Mouse (Mus musculus) limb, embryonic 12.5 days (tissue): ENCODE results near the gene Hpf1. TPM values are rescaled to one million over a fixed set of nuclear protein-coding genes. Genes with fewer than 3 reads are reported as not detected.

ENCODE experiments used
- ATAC-seq: fragments of 200-750 bp; cut with Nextera tagmentation; 2 replicates; pipeline ENCODE4 v1.8.0; 2017; ENCODE audit warnings: low read depth, moderate TSS enrichment; ENCODE audit not compliant: insufficient number of reproducible peaks, insufficient read depth, low FRiP score, low TSS enrichment
- H3K27ac ChIP-seq: fragments of 300-500 bp; sonication (generic); 2 replicates; pipeline ENCODE4 v1.5.1; 2016; ENCODE audit warnings: mild to moderate bottlenecking, moderate library complexity
- H3K27me3 ChIP-seq: fragments of 300-500 bp; sonication (generic); 2 replicates; pipeline ENCODE4 v1.6.1; 2016; ENCODE audit warnings: mild to moderate bottlenecking, moderate library complexity
- H3K36me3 ChIP-seq: fragments of 300-500 bp; sonication (generic); 2 replicates; pipeline ENCODE4 v1.6.1; 2016; ENCODE audit warnings: mild to moderate bottlenecking, moderate library complexity
- H3K4me1 ChIP-seq: fragments of 300-500 bp; sonication (generic); replicated peaks from 2 replicates; pipeline ENCODE4 v1.6.1; 2016
- H3K4me2 ChIP-seq: fragments of 300-500 bp; sonication (generic); 2 replicates; pipeline ENCODE4 v1.6.1; 2016; ENCODE audit warnings: mild to moderate bottlenecking, moderate library complexity
- H3K4me3 ChIP-seq: fragments of 300-500 bp; sonication (generic); replicated peaks from 2 replicates; pipeline ENCODE4 v1.5.1; 2016; ENCODE audit warnings: mild to moderate bottlenecking
- H3K9ac ChIP-seq: fragments of 300-500 bp; sonication (generic); replicated peaks from 2 replicates; pipeline ENCODE4 v1.6.1; 2016; ENCODE audit warnings: mild to moderate bottlenecking, moderate library complexity
- H3K9me3 ChIP-seq: fragments of 300-500 bp; sonication (generic); 2 replicates; pipeline ENCODE4 v1.6.1; 2016; ENCODE audit warnings: mild to moderate bottlenecking, moderate library complexity
- WGBS: fragments of 180-500 bp; shearing (Covaris S2); methylation state at CpG from one replicate; pipeline ENCODE4 v1.1.7; 2016; 5-methylcytosine and 5-hydroxymethylcytosine counted together
- polyA plus RNA-seq: library from polyadenylated mRNA; unstranded; fragments of >200 nt; fragmentation: Nextera tagmentation; extraction: Ambion mirVana; gene quantifications from 2 replicates; pipeline ENCODE4 v1.2.1, GENCODE M21; 2016

Gene Hpf1
- 119 and 122 TPM in 2 replicates for polyA plus RNA-seq

- peak within 1 kb of the TSS; percentile 77 for H3K4me3 ChIP-seq
- H3K36me3 ChIP-seq = peaks cover 13% of the 10 kb centered on the region; the same call in 1 of the 2 replicates
- no peaks in the 10 kb centered on the region for H3K27me3 ChIP-seq
- H3K4me1 ChIP-seq = peaks cover 17% of the 10 kb centered on the region
- peak within 1 kb of the TSS; percentile 76 for H3K4me2 ChIP-seq
- H3K9ac ChIP-seq = peak within 1 kb of the TSS; percentile 80
- no peak within 1 kb of the TSS for H3K27ac ChIP-seq
- H3K9me3 ChIP-seq = no peaks in the 10 kb centered on the region
- 6% methylated on average over 43 of the region's 43 CpGs for WGBS
- peak; percentile 93 for ATAC-seq
These were observed at the start of gene Hpf1 for GRCm38 (mm10) chr8:60889843-60890519. Hpf1 (plus strand) TSS chr8:60890418.

- Histone ChIP-seq H3K4me1 (0 out of 2 replicates have a peak, but pooled peaks cover 4% of the 10 kb centered on the region), H3K9me3 (no peaks in the 10 kb centered on the region), H3K27me3 (no peaks in the 10 kb centered on the region), H3K9ac (no peak overlapping the region), H3K4me2 (no peak overlapping the region), H3K27ac (peak overlapping the region; percentile 41; the same call in 1 of the 2 replicates), H3K36me3 (no peaks in the 10 kb centered on the region), H3K4me3 (no peak overlapping the region)
- 45% methylated on average over 6 of the region's 6 CpGs for WGBS
- no peak for ATAC-seq
These were observed 47.8 kb upstream of the Hpf1 start for GRCm38 (mm10) chr8:60842388-60842787.

- Histone ChIP-seq H3K36me3 (no peaks in the 10 kb centered on the region), H3K27ac (no peak overlapping the region), H3K4me2 (no peak overlapping the region), H3K9me3 (no peaks in the 10 kb centered on the region), H3K4me3 (no peak overlapping the region), H3K27me3 (no peaks in the 10 kb centered on the region), H3K4me1 (no peaks in the 10 kb centered on the region), H3K9ac (no peak overlapping the region)
- no peak for ATAC-seq
These were observed 32.7 kb upstream of the Hpf1 start for GRCm38 (mm10) chr8:60857559-60857958.

GRCm38 (mm10) chr8:60858091-60858490 lies 32.1 kb upstream of the Hpf1 start:
- H3K4me2 ChIP-seq = no peak overlapping the region
- no peak for ATAC-seq
- no peaks in the 10 kb centered on the region for H3K27me3 ChIP-seq
- H3K4me3 ChIP-seq = no peak overlapping the region
- H3K9me3 ChIP-seq = no peaks in the 10 kb centered on the region
- no peaks in the 10 kb centered on the region for H3K4me1 ChIP-seq
- no peaks in the 10 kb centered on the region for H3K36me3 ChIP-seq
- no peak overlapping the region for H3K9ac ChIP-seq
- H3K27ac ChIP-seq = no peak overlapping the region

GRCm38 (mm10) chr8:60858911-60859476 lies 31.2 kb upstream of the Hpf1 start:
- H3K27ac ChIP-seq = no peak overlapping the region
- H3K27me3 ChIP-seq = no peaks in the 10 kb centered on the region
- 73% methylated on average over 4 of the region's 4 CpGs for WGBS
- H3K36me3 ChIP-seq = no peaks in the 10 kb centered on the region
- no peaks in the 10 kb centered on the region for H3K9me3 ChIP-seq
- H3K9ac ChIP-seq = no peak overlapping the region
- H3K4me2 ChIP-seq = no peak overlapping the region
- no peak for ATAC-seq
- no peaks in the 10 kb centered on the region for H3K4me1 ChIP-seq
- no peak overlapping the region for H3K4me3 ChIP-seq

GRCm38 (mm10) chr8:60859605-60860004 lies 30.6 kb upstream of the Hpf1 start:
- no peak overlapping the region for H3K4me3 ChIP-seq
- no peaks in the 10 kb centered on the region for H3K27me3 ChIP-seq
- no peaks in the 10 kb centered on the region for H3K36me3 ChIP-seq
- H3K4me1 ChIP-seq = no peaks in the 10 kb centered on the region
- no peak overlapping the region for H3K9ac ChIP-seq
- H3K27ac ChIP-seq = no peak overlapping the region
- no peak overlapping the region for H3K4me2 ChIP-seq
- no peak for ATAC-seq
- WGBS = 78% methylated on average over 9 of the region's 9 CpGs
- no peaks in the 10 kb centered on the region for H3K9me3 ChIP-seq

GRCm38 (mm10) chr8:60860749-60861148 lies 29.5 kb upstream of the Hpf1 start:
- Histone ChIP-seq H3K4me2 (no peak overlapping the region), H3K36me3 (no peaks in the 10 kb centered on the region), H3K27ac (no peak overlapping the region), H3K4me1 (no peaks in the 10 kb centered on the region), H3K4me3 (no peak overlapping the region), H3K27me3 (no peaks in the 10 kb centered on the region), H3K9me3 (no peaks in the 10 kb centered on the region), H3K9ac (no peak overlapping the region)
- no peak for ATAC-seq
- 72% methylated on average over 3 of the region's 3 CpGs for WGBS

GRCm38 (mm10) chr8:60861783-60862182 lies 28.4 kb upstream of the Hpf1 start:
- Histone ChIP-seq H3K27ac (no peak overlapping the region), H3K4me2 (no peak overlapping the region), H3K27me3 (no peaks in the 10 kb centered on the region), H3K4me1 (no peaks in the 10 kb centered on the region), H3K4me3 (no peak overlapping the region), H3K9ac (no peak overlapping the region), H3K36me3 (no peaks in the 10 kb centered on the region), H3K9me3 (no peaks in the 10 kb centered on the region)
- 88% methylated on average over 6 of the region's 6 CpGs for WGBS
- no peak for ATAC-seq

- Histone ChIP-seq H3K36me3 (no peaks in the 10 kb centered on the region), H3K27me3 (no peaks in the 10 kb centered on the region), H3K9me3 (no peaks in the 10 kb centered on the region), H3K4me3 (no peak overlapping the region), H3K4me1 (no peaks in the 10 kb centered on the region), H3K27ac (no peak overlapping the region), H3K9ac (no peak overlapping the region), H3K4me2 (no peak overlapping the region)
- 85% methylated on average over 6 of the region's 6 CpGs for WGBS
- ATAC-seq = no peak
These were observed 25.3 kb upstream of the Hpf1 start for GRCm38 (mm10) chr8:60864875-60865274.

- no peaks in the 10 kb centered on the region for H3K27me3 ChIP-seq
- no peak for ATAC-seq
- H3K4me3 ChIP-seq = no peak overlapping the region
- H3K4me2 ChIP-seq = no peak overlapping the region
- H3K9me3 ChIP-seq = no peaks in the 10 kb centered on the region
- no peak overlapping the region for H3K9ac ChIP-seq
- H3K27ac ChIP-seq = no peak overlapping the region
- 33% methylated on average over 3 of the region's 3 CpGs for WGBS
- H3K4me1 ChIP-seq = no peaks in the 10 kb centered on the region
- H3K36me3 ChIP-seq = no peaks in the 10 kb centered on the region
These were observed 24.6 kb upstream of the Hpf1 start for GRCm38 (mm10) chr8:60865504-60866114.

GRCm38 (mm10) chr8:60867468-60868115 lies 22.6 kb upstream of the Hpf1 start:
- WGBS = 83% methylated on average over 4 of the region's 4 CpGs
- no peak overlapping the region for H3K4me3 ChIP-seq
- no peak overlapping the region for H3K9ac ChIP-seq
- H3K27me3 ChIP-seq = no peaks in the 10 kb centered on the region
- ATAC-seq = no peak
- no peaks in the 10 kb centered on the region for H3K4me1 ChIP-seq
- no peaks in the 10 kb centered on the region for H3K36me3 ChIP-seq
- H3K27ac ChIP-seq = no peak overlapping the region
- no peak overlapping the region for H3K4me2 ChIP-seq
- no peaks in the 10 kb centered on the region for H3K9me3 ChIP-seq
